Mouse (Mus musculus) layer of hippocampus, adult 8-10 months (tissue): ENCODE measurements around the gene Cnp. TPM values are rescaled to one million over a fixed set of nuclear protein-coding genes. Genes with fewer than 3 reads are reported as not detected.

Experiments used
- DNase-seq, 2 experiments: peaks; one replicate each; pipeline ENCODE4 v3.0.0; 2022; ENCODE audit warnings: low spot score in 2 of 2
- total RNA-seq, 4 experiments: library from RNA; stranded (reverse); gene quantifications; 2 replicates each; pipeline ENCODE4 v1.2.4; 2022

Gene Cnp
- total RNA-seq, 4 experiments from 2014 or later, result 162 to 216 (median 203) TPM

- no peak for DNase-seq
These were observed 44.2 kb downstream of the Cnp start, which contains the start of gene Nkiras2 for GRCm38 (mm10) chr11:100618761-100619484. Gene Nkiras2, plus strand, starts transcription at chr11:100619244.

GRCm38 (mm10) chr11:100619485-100619975, 44.8 kb downstream of the Cnp start:
- DNase-seq, result peak; percentile 95 to 97

GRCm38 (mm10) chr11:100619982-100620381, 45.3 kb downstream of the Cnp start, which contains the start of gene Dnajc7:
Gene Dnajc7, minus strand, starts transcription at chr11:100620168.
- no peak for DNase-seq

- peak; percentile 92 to 96 for DNase-seq
These were observed 48.0 kb downstream of the Cnp start for GRCm38 (mm10) chr11:100622714-100623113.

GRCm38 (mm10) chr11:100623867-100624266, 49.2 kb downstream of the Cnp start:
- no peak for DNase-seq

GRCm38 (mm10) chr11:100625754-100626700, 51.3 kb downstream of the Cnp start:
- no peak for DNase-seq

GRCm38 (mm10) chr11:100626701-100627195, 52.0 kb downstream of the Cnp start:
- DNase-seq, result peak in 1 of 2 experiments; percentile 53

- DNase-seq, result no peak
These were observed 53.4 kb downstream of the Cnp start for GRCm38 (mm10) chr11:100628056-100628455.

GRCm38 (mm10) chr11:100628862-100629352, 54.2 kb downstream of the Cnp start:
- no peak for DNase-seq

- no peak for DNase-seq
These were observed 59.8 kb downstream of the Cnp start for GRCm38 (mm10) chr11:100634530-100634929.

- peak in 1 of 2 experiments; percentile 44 for DNase-seq
These were observed 65.6 kb downstream of the Cnp start for GRCm38 (mm10) chr11:100640159-100640906.

Other genes with a start within 250 kb of the Cnp start
- not detected for gene Gast, start 240.5 kb upstream of the Cnp start, total RNA-seq
- 100 to 1,000 TPM; 164 to 201 (median 183) TPM for gene Hap1, start 218.8 kb upstream of the Cnp start, total RNA-seq
- gene Jup, start 177.1 kb upstream of the Cnp start, total RNA-seq, result 10 to 100 TPM; 37.5 to 40.7 (median 39.8) TPM
- 10 to 100 TPM in 2 of 4 experiments, 1 to 10 TPM in 2; 9.3 to 12.4 (median 10.6) TPM for gene P3h4, start 160.1 kb upstream of the Cnp start, total RNA-seq
- 1 to 10 TPM; 5.3 to 9.2 (median 7.1) TPM for gene Fkbp10, start 159.2 kb upstream of the Cnp start, total RNA-seq
- 10 to 100 TPM; 46.8 to 59.5 (median 50.4) TPM for gene Nt5c3b, start 133.1 kb upstream of the Cnp start, total RNA-seq
- gene Klhl10, start 133.0 kb upstream of the Cnp start, total RNA-seq, result 1 to 10 TPM in 3 of 4 experiments, under 1 TPM in 1; 0.92 to 2.2 (median 1.4) TPM
- 100 to 1,000 TPM in 3 of 4 experiments, 10 to 100 TPM in 1; 97.9 to 121 (median 111) TPM for gene Klhl11, start 102.2 kb upstream of the Cnp start, total RNA-seq
- gene Acly, start 46.9 kb upstream of the Cnp start, total RNA-seq, result 100 to 1,000 TPM; 121 to 136 (median 128) TPM
- 1 to 10 TPM in 3 of 4 experiments, under 1 TPM in 1; 0.71 to 1.9 (median 1.6) TPM for gene Ttc25, start 29.3 kb upstream of the Cnp start, total RNA-seq
- 10 to 100 TPM; 11.7 to 13.4 (median 12.1) TPM for gene Nkiras2, start 44.3 kb downstream of the Cnp start, total RNA-seq
- gene Dnajc7, start 45.3 kb downstream of the Cnp start, total RNA-seq, result 100 to 1,000 TPM; 255 to 304 (median 273) TPM
- gene Zfp385c, start 117.6 kb downstream of the Cnp start, total RNA-seq, result under 1 TPM in 3 of 4 experiments, not detected in 1; 0.16 to 0.41 (median 0.18) TPM
- gene Dhx58, start 129.4 kb downstream of the Cnp start, total RNA-seq, result 1 to 10 TPM; 2.7 to 5.3 (median 3.4) TPM
- gene Kat2a, start 137.6 kb downstream of the Cnp start, total RNA-seq, result 10 to 100 TPM; 50.9 to 62.0 (median 58.0) TPM
- gene Hspb9, start 138.9 kb downstream of the Cnp start, total RNA-seq, result not detected
- gene Rab5c, start 163.3 kb downstream of the Cnp start, total RNA-seq, result 100 to 1,000 TPM; 134 to 163 (median 148) TPM
- gene Kcnh4, start 185.0 kb downstream of the Cnp start, total RNA-seq, result 1 to 10 TPM; 2.3 to 3.4 (median 2.7) TPM
- gene Hcrt, start 188.0 kb downstream of the Cnp start, total RNA-seq, result not detected
- gene Ghdc, start 196.1 kb downstream of the Cnp start, total RNA-seq, result 1 to 10 TPM; 6.2 to 7.7 (median 6.9) TPM